ENCODE assay signal across 18 mouse cellular contexts in the genomic region with DNA sequence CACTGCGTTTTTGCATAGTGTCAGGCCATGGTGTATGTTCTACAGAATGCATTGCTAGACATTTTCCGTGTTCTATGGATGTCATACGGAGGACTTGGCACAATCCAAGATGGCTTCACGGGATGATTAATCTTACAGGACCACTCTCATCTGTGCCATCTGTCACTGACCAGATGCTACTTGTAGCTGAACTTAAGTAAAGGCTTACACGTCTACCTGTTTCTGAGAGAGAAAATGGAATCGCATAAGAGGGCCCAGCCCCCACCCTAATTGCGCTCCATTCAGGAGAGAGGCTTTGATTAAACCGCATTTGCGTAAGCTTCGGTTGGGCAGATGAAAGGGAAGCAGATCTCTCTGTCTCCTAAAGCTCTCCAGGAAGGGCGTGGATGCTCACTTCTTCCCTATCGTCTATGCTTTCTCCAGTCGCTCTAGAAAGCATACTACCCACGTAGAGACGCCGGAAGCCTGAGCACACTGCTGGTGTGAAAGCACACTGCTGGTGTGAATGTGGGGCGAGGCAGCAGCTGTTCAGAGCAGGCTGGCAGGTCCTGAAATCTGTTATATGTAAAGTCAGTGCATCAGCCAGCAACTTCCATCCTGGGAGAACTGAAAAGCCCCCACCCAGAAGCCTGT.
A peak's percentile ranks its signal among the peaks of the same experiment; 100 is the strongest.
DNase-seq lines count a peak whose midpoint lies in the region; ATAC-seq and TF ChIP-seq lines count a peak whose summit lies in the region.
"Had no signal": no experiment of that assay in that cellular context is flagged by ENCODE, and none has a peak within 500 bp of the region (broad histone marks: within the 10 kb centered on the region; RNA-seq: fewer than 3 reads in every experiment).

No protein-coding gene starts in this region.

- H3K27me3 ChIP-seq in hindbrain, embryonic 12.5 days, result no peaks in the 10 kb centered on the region
- no peaks in the 10 kb centered on the region for H3K27me3 ChIP-seq in hindbrain, embryonic 11.5 days (ENCODE audit: control insufficient read depth, insufficient read depth, low read length)
- H3K27me3 ChIP-seq in forebrain, postnatal 0 days (ENCODE audit: insufficient read depth, low read length), result no peaks in the 10 kb centered on the region
- H3K27me3 ChIP-seq: limb, embryonic 12.5 days; liver, embryonic 13.5 days; lung, embryonic 15.5 days; midbrain, embryonic 15.5 days had no signal

- no peak for TF ChIP-seq CTCF in forebrain, postnatal 0 days (IDR thresholded peaks at IDR 0.05; ENCODE audit: low read depth)

- DNase-seq in hindbrain, embryonic 11.5 days (ENCODE audit: low spot score), result no peak
- DNase-seq in right cerebral cortex, adult 18-20 months, result peak; percentile 68
- no peak for DNase-seq in right cerebral cortex, postnatal 4 days
- DNase-seq in forebrain, postnatal 0 days, result peak; percentile 55
- no peak for DNase-seq in cerebellum, adult 11 months
- DNase-seq in embryo, embryonic 10.5 days (ENCODE audit: low spot score), result no peak
- DNase-seq: cerebellum, postnatal 36 days; heart, adult 2 months; kidney, adult 18-20 months; kidney, postnatal 10 days; liver, embryonic 13.5 days; spleen, adult 18-20 months had no signal

- 76% methylated on average over 17 of the region's 17 CpGs for WGBS in hindbrain, embryonic 12.5 days
- 79% methylated on average over 17 of the region's 17 CpGs for WGBS in hindbrain, embryonic 11.5 days
- WGBS in forebrain, postnatal 0 days, result 40% methylated on average over 17 of the region's 17 CpGs

- H3K36me3 ChIP-seq in hindbrain, embryonic 12.5 days, result no peaks in the 10 kb centered on the region
- no peaks in the 10 kb centered on the region for H3K36me3 ChIP-seq in hindbrain, embryonic 11.5 days (ENCODE audit: control insufficient read depth, insufficient read depth, low read length)
- H3K36me3 ChIP-seq in forebrain, postnatal 0 days (ENCODE audit: insufficient read depth), result no peaks in the 10 kb centered on the region
- H3K36me3 ChIP-seq: limb, embryonic 12.5 days; liver, embryonic 13.5 days; lung, embryonic 15.5 days; midbrain, embryonic 15.5 days had no signal

- peaks cover 18% of the 10 kb centered on the region for H3K4me1 ChIP-seq in hindbrain, embryonic 12.5 days
- no peaks in the 10 kb centered on the region; the same call in none of the 2 replicates for H3K4me1 ChIP-seq in hindbrain, embryonic 11.5 days (replicated peaks; ENCODE audit: control insufficient read depth, insufficient read depth, low read length)
- H3K4me1 ChIP-seq in forebrain, postnatal 0 days (ENCODE audit: insufficient read depth), result peaks cover 12% of the 10 kb centered on the region; the same call in 1 of the 2 replicates
- H3K4me1 ChIP-seq: lung, embryonic 15.5 days had no signal

- H3K4me3 ChIP-seq in hindbrain, embryonic 12.5 days, result no peak overlapping the region
- H3K4me3 ChIP-seq in hindbrain, embryonic 11.5 days (ENCODE audit: low read depth, low read length), result no peak overlapping the region
- no peak overlapping the region for H3K4me3 ChIP-seq in forebrain, postnatal 0 days (ENCODE audit: low read depth, low read length)
- H3K4me3 ChIP-seq: erythroblast, embryonic 14.5 days; heart, adult 2 months; layer of hippocampus, adult 2 months; limb, embryonic 12.5 days; liver, embryonic 13.5 days; lung, embryonic 15.5 days; midbrain, embryonic 15.5 days had no signal

- no peak overlapping the region for H3K9ac ChIP-seq in hindbrain, embryonic 12.5 days
- H3K9ac ChIP-seq in hindbrain, embryonic 11.5 days (ENCODE audit: low read depth, low read length), result no peak overlapping the region
- no peak overlapping the region for H3K9ac ChIP-seq in forebrain, postnatal 0 days
- H3K9ac ChIP-seq: limb, embryonic 12.5 days; liver, embryonic 13.5 days; lung, embryonic 15.5 days; midbrain, embryonic 15.5 days had no signal

- H3K9me3 ChIP-seq in hindbrain, embryonic 12.5 days (replicated peaks), result peaks cover 10% of the 10 kb centered on the region; the same call in 1 of the 2 replicates
- no peaks in the 10 kb centered on the region for H3K9me3 ChIP-seq in hindbrain, embryonic 11.5 days (ENCODE audit: control insufficient read depth, low read length)
- H3K9me3 ChIP-seq in forebrain, postnatal 0 days (ENCODE audit: low read length), result no peaks in the 10 kb centered on the region
- H3K9me3 ChIP-seq: liver, embryonic 13.5 days; lung, embryonic 15.5 days had no signal

- no peak for ATAC-seq in hindbrain, embryonic 12.5 days (ENCODE audit: low FRiP score)
- ATAC-seq in hindbrain, embryonic 11.5 days (ENCODE audit: low FRiP score), result no peak
- peak; percentile 75 for ATAC-seq in forebrain, postnatal 0 days
- ATAC-seq: midbrain, embryonic 15.5 days had no signal

- peak overlapping the region; percentile 35; the same call in 1 of the 2 replicates for H3K27ac ChIP-seq in hindbrain, embryonic 12.5 days
- H3K27ac ChIP-seq in hindbrain, embryonic 11.5 days (ENCODE audit: low read depth, low read length), result no peak overlapping the region
- H3K27ac ChIP-seq in forebrain, postnatal 0 days (ENCODE audit: low read depth, low read length), result no peak overlapping the region
- H3K27ac ChIP-seq: heart, adult 2 months; layer of hippocampus, adult 2 months; limb, embryonic 12.5 days; liver, embryonic 13.5 days; lung, embryonic 15.5 days; midbrain, embryonic 15.5 days had no signal

- no peak overlapping the region for H3K4me2 ChIP-seq in hindbrain, embryonic 12.5 days (replicated peaks)
- no peak overlapping the region for H3K4me2 ChIP-seq in hindbrain, embryonic 11.5 days (replicated peaks; ENCODE audit: low read depth, low read length)
- no peak overlapping the region for H3K4me2 ChIP-seq in forebrain, postnatal 0 days (ENCODE audit: low read depth)
- H3K4me2 ChIP-seq: limb, embryonic 12.5 days; liver, embryonic 13.5 days; lung, embryonic 15.5 days; midbrain, embryonic 15.5 days had no signal

Comparison
In these comparisons a context has a peak if more than half of its experiments do, and no peak if none do; other contexts are left out.
1. DNase-seq: peak in right cerebral cortex, adult 18-20 months (single experiment) and forebrain, postnatal 0 days (single experiment); none in hindbrain, embryonic 11.5 days (single experiment), right cerebral cortex, postnatal 4 days (single experiment), cerebellum, adult 11 months (single experiment) and embryo, embryonic 10.5 days (single experiment).